8 mouse cellular contexts compared by ENCODE assay signal in the genomic region with DNA sequence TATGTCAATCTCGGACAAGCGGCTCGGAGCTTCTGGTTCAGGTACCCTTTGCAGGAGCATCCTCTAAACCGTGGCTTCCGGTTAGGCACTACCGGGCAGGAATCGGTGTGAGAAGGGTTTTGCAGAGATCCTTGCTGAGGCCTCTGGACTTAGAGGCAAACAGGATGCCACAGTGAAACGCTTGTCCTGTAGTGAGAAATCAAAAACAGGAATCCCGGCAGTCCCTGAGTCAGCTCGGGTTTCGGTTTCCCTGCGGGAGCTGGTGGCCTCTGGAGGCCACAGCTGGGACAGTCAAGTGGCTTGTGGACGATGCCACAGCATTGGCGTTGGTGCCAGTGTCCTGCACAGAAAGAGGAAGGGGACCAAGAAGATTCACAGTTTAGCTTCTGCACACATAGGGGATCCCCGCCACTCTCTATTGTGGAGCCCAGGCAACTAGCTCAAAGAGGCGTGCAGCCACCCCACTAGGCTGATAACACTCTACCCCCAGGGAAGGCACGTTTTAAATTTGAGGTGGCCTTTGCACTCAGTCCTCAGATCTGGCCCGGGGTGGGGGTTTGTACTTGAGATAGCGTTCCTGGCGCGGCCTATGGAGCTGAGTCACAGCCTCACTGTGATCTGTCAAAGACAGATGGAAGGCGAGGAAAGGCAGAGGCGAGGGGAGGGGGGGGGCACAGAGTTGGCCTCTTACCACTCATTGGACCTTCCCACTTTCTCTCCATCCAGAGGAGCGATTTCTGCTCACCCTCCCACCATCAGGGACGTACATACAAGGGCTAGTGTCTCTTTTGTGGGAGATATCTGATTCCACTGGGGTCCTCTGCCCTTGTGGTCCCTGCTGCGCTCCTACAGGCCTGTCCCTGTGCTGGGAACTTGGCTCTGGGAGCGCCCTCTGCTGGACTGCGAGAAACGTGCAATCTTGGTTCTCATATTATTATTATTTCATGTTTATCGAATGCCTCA. TPM values are rescaled to one million over a fixed set of nuclear protein-coding genes. Genes with fewer than 3 reads are reported as not detected.
DNase-seq lines count a peak whose midpoint lies in the region; ATAC-seq lines count a peak whose summit lies in the region.

No protein-coding gene starts in this region.

- peaks cover 32% of the 10 kb centered on the region for H3K27me3 ChIP-seq in limb, embryonic 11.5 days (ENCODE audit: control insufficient read depth, insufficient read depth, low read length)
- peaks cover 57% of the 10 kb centered on the region for H3K27me3 ChIP-seq in midbrain, embryonic 12.5 days

- peak overlapping the region; percentile 39 for H3K4me2 ChIP-seq in limb, embryonic 11.5 days (ENCODE audit: low read depth, severe bottlenecking)
- peak overlapping the region; percentile 33 for H3K4me2 ChIP-seq in midbrain, embryonic 12.5 days (replicated peaks)

- H3K4me1 ChIP-seq in limb, embryonic 11.5 days (ENCODE audit: control insufficient read depth, insufficient read depth, low read length): peaks cover 36% of the 10 kb centered on the region
- H3K4me1 ChIP-seq in midbrain, embryonic 12.5 days: peaks cover 28% of the 10 kb centered on the region

- peak overlapping the region; percentile 66 for H3K27ac ChIP-seq in limb, embryonic 11.5 days (replicated peaks; ENCODE audit: low read depth, low read length)
- H3K27ac ChIP-seq in midbrain, embryonic 12.5 days (replicated peaks): no peak overlapping the region

- no peaks in the 10 kb centered on the region for H3K36me3 ChIP-seq in limb, embryonic 11.5 days (ENCODE audit: control insufficient read depth, insufficient read depth, low read length)
- no peaks in the 10 kb centered on the region for H3K36me3 ChIP-seq in midbrain, embryonic 12.5 days

- ATAC-seq in limb, embryonic 11.5 days (ENCODE audit: insufficient number of reproducible peaks, low FRiP score, low TSS enrichment, low read depth): peak; percentile 40
- ATAC-seq in midbrain, embryonic 12.5 days (ENCODE audit: low FRiP score, low read depth): peak; percentile 69

- peak overlapping the region; percentile 8 for H3K9ac ChIP-seq in limb, embryonic 11.5 days (ENCODE audit: low read length)
- H3K9ac ChIP-seq in midbrain, embryonic 12.5 days (replicated peaks): no peak overlapping the region

- peak; percentile 74 for DNase-seq in ovary, postnatal 36 days (ENCODE audit: low spot score)
- DNase-seq in ovary, postnatal 10 days (ENCODE audit: low spot score): no peak
- DNase-seq in cerebellum, postnatal 25 days: peak; percentile 81 to 84
- DNase-seq in gastrocnemius, postnatal 14 days: peak; percentile 74
- DNase-seq in induced T-regulatory cell, adult 2 months (ENCODE audit: low read depth): peak; percentile 91
- DNase-seq in limb, embryonic 11.5 days (ENCODE audit: low spot score): peak; percentile 89
- peak; percentile 58 to 76 for DNase-seq in spleen, postnatal 14 days (ENCODE audit: low spot score in 2 of 2)

- intact Hi-C loops in gastrocnemius, postnatal 14 days (cut with DNase I; ENCODE audit: low total_unique reads): no loop called here

- WGBS in limb, embryonic 11.5 days: 6% methylated on average over 30 of the region's 30 CpGs
- 10% methylated on average over 30 of the region's 30 CpGs for WGBS in midbrain, embryonic 12.5 days

- H3K4me3 ChIP-seq in limb, embryonic 11.5 days (ENCODE audit: low read depth, low read length): peak overlapping the region; percentile 17
- 0 out of 2 replicates have a peak overlapping the region, but pooled peaks have one; percentile 4 for H3K4me3 ChIP-seq in midbrain, embryonic 12.5 days

- H3K9me3 ChIP-seq in limb, embryonic 11.5 days (ENCODE audit: control insufficient read depth, low read length): no peaks in the 10 kb centered on the region
- H3K9me3 ChIP-seq in midbrain, embryonic 12.5 days: no peaks in the 10 kb centered on the region

RNA-seq across cellular contexts. Expression of a gene that starts 2.9 kb away (rescaled TPM):
- total RNA-seq in gastrocnemius, postnatal 14 days (2021): 10 to 100 TPM; 26.1 to 27.1 TPM
- 3.3 and 5.3 TPM in 2 replicates for polyA plus RNA-seq in limb, embryonic 11.5 days (2014; fragmentation: Nextera tagmentation; extraction: Ambion mirVana)
- 11.3 and 11.5 TPM in 2 replicates for polyA plus RNA-seq in midbrain, embryonic 12.5 days (2016; fragmentation: Nextera tagmentation; extraction: Ambion mirVana)

RNA-seq across cellular contexts. Expression of a gene that starts 18.7 kb away (rescaled TPM):
- total RNA-seq in gastrocnemius, postnatal 14 days (2021): 100 to 1,000 TPM; 138 to 139 TPM
- 407 and 424 TPM in 2 replicates for polyA plus RNA-seq in limb, embryonic 11.5 days (2014; fragmentation: Nextera tagmentation; extraction: Ambion mirVana)
- polyA plus RNA-seq in midbrain, embryonic 12.5 days (2016; fragmentation: Nextera tagmentation; extraction: Ambion mirVana): 278 and 283 TPM in 2 replicates

RNA-seq across cellular contexts. Expression of a gene that starts 37.4 kb away (rescaled TPM):
- 1 to 10 TPM; 4.9 to 5.3 TPM for total RNA-seq in gastrocnemius, postnatal 14 days (2021)
- polyA plus RNA-seq in limb, embryonic 11.5 days (2014; fragmentation: Nextera tagmentation; extraction: Ambion mirVana): 8.1 and 9.7 TPM in 2 replicates
- polyA plus RNA-seq in midbrain, embryonic 12.5 days (2016; fragmentation: Nextera tagmentation; extraction: Ambion mirVana): 12.8 and 14.1 TPM in 2 replicates
